Mouse (Mus musculus) lung, postnatal 0 days (tissue): ENCODE data around the gene Cmtm1. TPM values are rescaled to one million over a fixed set of nuclear protein-coding genes. Genes with fewer than 3 reads are reported as not detected.
"Not testable (repeated sequence)": the region's sequence is repeated elsewhere in the genome, so short reads cannot be mapped to it uniquely, and the experiment has no call there.

Experiments used
- ATAC-seq: fragments of 200-750 bp; cut with Nextera tagmentation; 2 replicates; pipeline ENCODE4 v1.8.0; 2017; ENCODE audit warnings: moderate library complexity
- DNase-seq: peaks from one replicate; pipeline ENCODE4 v3.0.0-alpha.2; 2016; ENCODE audit warnings: low spot score
- H3K27ac ChIP-seq: fragments of 300-500 bp; sonication (generic); 2 replicates; pipeline ENCODE4 v1.5.1; 2014; ENCODE audit warnings: antibody characterized with exemption, mild to moderate bottlenecking, low read length, mixed read lengths
- H3K27me3 ChIP-seq: fragments of 300-500 bp; sonication (generic); replicated peaks from 2 replicates; pipeline ENCODE4 v1.6.1; 2014; ENCODE audit warnings: low read length, mixed read lengths; ENCODE audit not compliant: insufficient read depth
- H3K36me3 ChIP-seq: fragments of 300-500 bp; sonication (generic); 2 replicates; pipeline ENCODE4 v1.6.1; 2014; ENCODE audit warnings: low read length, mixed read lengths; ENCODE audit not compliant: insufficient read depth
- H3K4me1 ChIP-seq: fragments of 300-500 bp; sonication (generic); 2 replicates; pipeline ENCODE4 v1.6.1; 2014; ENCODE audit warnings: antibody characterized with exemption, low read depth, low read length, mixed read lengths; ENCODE audit not compliant: insufficient read depth
- H3K4me2 ChIP-seq: fragments of 300-500 bp; sonication (generic); replicated peaks from 2 replicates; pipeline ENCODE4 v1.6.1; 2014; ENCODE audit warnings: low read depth, mild to moderate bottlenecking, low read length, moderate library complexity, mixed read lengths
- H3K4me3 ChIP-seq: fragments of 300-500 bp; sonication (generic); 2 replicates; pipeline ENCODE4 v1.5.1; 2014; ENCODE audit warnings: low read depth, low read length
- H3K9ac ChIP-seq: fragments of 300-500 bp; sonication (generic); replicated peaks from 2 replicates; pipeline ENCODE4 v1.6.1; 2014; ENCODE audit warnings: low read depth, mild to moderate bottlenecking
- H3K9me3 ChIP-seq: fragments of 300-500 bp; sonication (generic); 2 replicates; pipeline ENCODE4 v1.6.1; 2016; ENCODE audit warnings: low read length, mixed read lengths
- CTCF ChIP-seq: IDR thresholded peaks from 2 replicates; pipeline ENCODE4 v1.5.1; 2016; ENCODE audit warnings: antibody characterized with exemption, mild to moderate bottlenecking
- EP300 ChIP-seq: IDR thresholded peaks from 2 replicates; pipeline ENCODE4 v1.6.1; 2016; ENCODE audit warnings: antibody characterized with exemption, mild to moderate bottlenecking, control low read depth
- WGBS: fragments of 180-500 bp; shearing (Covaris S2); extraction: QIAGEN DNeasy Blood & Tissue Kit; methylation state at CpG from one replicate; pipeline ENCODE4 v1.1.7; 2014; 5-methylcytosine and 5-hydroxymethylcytosine counted together
- polyA plus RNA-seq: library from polyadenylated mRNA; unstranded; fragments of >200 nt; fragmentation: Nextera tagmentation; extraction: Ambion mirVana; gene quantifications from 2 replicates; pipeline ENCODE4 v1.2.1, GENCODE M21; 2015

Cmtm1 gene
- polyA plus RNA-seq, 1 experiment from 2014 or later = not detected

- Histone ChIP-seq H3K36me3 (no peaks in the 10 kb centered on the region), H3K4me2 (no peak overlapping the region), H3K4me1 (no peaks in the 10 kb centered on the region), H3K9me3 (no peaks in the 10 kb centered on the region), H3K4me3 (no peak overlapping the region), H3K27ac (no peak overlapping the region), H3K27me3 (no peaks in the 10 kb centered on the region), H3K9ac (no peak overlapping the region)
- 84% methylated on average over 11 of the region's 11 CpGs for WGBS
- no peak for TF ChIP-seq EP300
- TF ChIP-seq CTCF = no peak
- no peak for DNase-seq
- ATAC-seq = no peak
These were observed 5.0 kb downstream of the Cmtm1 start for GRCm38 (mm10) chr8:104304962-104305361.

GRCm38 (mm10) chr8:104302536-104302935, 7.4 kb downstream of the Cmtm1 start:
- not testable (repeated sequence) for H3K27ac ChIP-seq, H3K4me2 ChIP-seq, H3K9me3 ChIP-seq, H3K27me3 ChIP-seq, H3K9ac ChIP-seq, H3K4me3 ChIP-seq, DNase-seq, H3K36me3 ChIP-seq, ATAC-seq, H3K4me1 ChIP-seq
- 83% methylated on average over 4 of the region's 4 CpGs for WGBS

GRCm38 (mm10) chr8:104301577-104301976, 8.4 kb downstream of the Cmtm1 start:
- not testable (repeated sequence) for DNase-seq, H3K4me3 ChIP-seq, H3K9ac ChIP-seq, H3K9me3 ChIP-seq, ATAC-seq, H3K27ac ChIP-seq, H3K4me2 ChIP-seq, H3K27me3 ChIP-seq, H3K4me1 ChIP-seq, H3K36me3 ChIP-seq
- WGBS = 21% methylated on average over 3 of the region's 3 CpGs

- ATAC-seq = no peak
- TF ChIP-seq EP300 (no peak), CTCF (no peak)
These were observed 15.5 kb downstream of the Cmtm1 start for GRCm38 (mm10) chr8:104294396-104294795.

GRCm38 (mm10) chr8:104293081-104293480, 16.9 kb downstream of the Cmtm1 start, which contains the start of gene Cmtm2a:
Gene Cmtm2a (minus strand): TSS chr8:104293181.
- not testable (repeated sequence) for H3K36me3 ChIP-seq, H3K9me3 ChIP-seq, H3K27ac ChIP-seq, H3K9ac ChIP-seq, DNase-seq, H3K4me2 ChIP-seq, ATAC-seq, H3K4me1 ChIP-seq, H3K4me3 ChIP-seq, H3K27me3 ChIP-seq
- WGBS = 80% methylated on average over 12 of the region's 12 CpGs

More at GRCm38 (mm10) chr8:104294396-104294795, 15.5 kb downstream of the Cmtm1 start:
- DNase-seq = no peak
- H3K9me3 ChIP-seq = no peaks in the 10 kb centered on the region
- H3K27ac ChIP-seq = no peak overlapping the region
- no peak overlapping the region for H3K9ac ChIP-seq
- no peak overlapping the region for H3K4me3 ChIP-seq
- no peaks in the 10 kb centered on the region for H3K36me3 ChIP-seq
- WGBS = 89% methylated on average over 1 of the region's 1 CpGs
- no peaks in the 10 kb centered on the region for H3K4me1 ChIP-seq
- H3K27me3 ChIP-seq = no peaks in the 10 kb centered on the region
- H3K4me2 ChIP-seq = no peak overlapping the region

GRCm38 (mm10) chr8:104268937-104269440, 41.0 kb downstream of the Cmtm1 start:
- no peaks in the 10 kb centered on the region for H3K9me3 ChIP-seq
- DNase-seq = no peak
- WGBS = 80% methylated on average over 6 of the region's 6 CpGs
- TF ChIP-seq EP300 (no peak), CTCF (no peak)
- no peak overlapping the region for H3K4me3 ChIP-seq
- no peak overlapping the region for H3K4me2 ChIP-seq
- H3K4me1 ChIP-seq = no peaks in the 10 kb centered on the region
- ATAC-seq = no peak
- H3K9ac ChIP-seq = no peak overlapping the region
- no peaks in the 10 kb centered on the region for H3K27me3 ChIP-seq
- H3K27ac ChIP-seq = no peak overlapping the region
- peaks cover under 1% of the 10 kb centered on the region; the same call in 1 of the 2 replicates for H3K36me3 ChIP-seq

- Histone ChIP-seq H3K4me3 (no peak overlapping the region), H3K36me3 (peaks cover 5% of the 10 kb centered on the region; the same call in 1 of the 2 replicates), H3K27ac (no peak overlapping the region), H3K4me2 (no peak overlapping the region), H3K9me3 (no peaks in the 10 kb centered on the region), H3K4me1 (no peaks in the 10 kb centered on the region), H3K9ac (no peak overlapping the region), H3K27me3 (no peaks in the 10 kb centered on the region)
- no peak for DNase-seq
- TF ChIP-seq EP300 = no peak
- no peak for TF ChIP-seq CTCF
- ATAC-seq = no peak
These were observed 41.6 kb downstream of the Cmtm1 start for GRCm38 (mm10) chr8:104268368-104268767.

GRCm38 (mm10) chr8:104264271-104264935, 45.5 kb downstream of the Cmtm1 start:
- H3K9me3 ChIP-seq, H3K27ac ChIP-seq, H3K9ac ChIP-seq, H3K4me1 ChIP-seq, H3K36me3 ChIP-seq, H3K27me3 ChIP-seq, H3K4me3 ChIP-seq, ATAC-seq, H3K4me2 ChIP-seq, DNase-seq: not testable (repeated sequence)
- WGBS = 98% methylated on average over 22 of the region's 22 CpGs

- not testable (repeated sequence) for H3K27me3 ChIP-seq, H3K4me2 ChIP-seq, H3K4me1 ChIP-seq, H3K9me3 ChIP-seq, H3K4me3 ChIP-seq, DNase-seq, H3K27ac ChIP-seq, H3K9ac ChIP-seq, ATAC-seq
- 96% methylated on average over 5 of the region's 5 CpGs for WGBS
- H3K36me3 ChIP-seq = peaks cover 18% of the 10 kb centered on the region; the same call in 1 of the 2 replicates
These were observed 48.1 kb downstream of the Cmtm1 start for GRCm38 (mm10) chr8:104261802-104262201.
